Mouse (Mus musculus): ENCODE measurements around the gene Slc22a23.
A peak's percentile ranks its signal among the peaks of the same experiment; 100 is the strongest.

DNA sequence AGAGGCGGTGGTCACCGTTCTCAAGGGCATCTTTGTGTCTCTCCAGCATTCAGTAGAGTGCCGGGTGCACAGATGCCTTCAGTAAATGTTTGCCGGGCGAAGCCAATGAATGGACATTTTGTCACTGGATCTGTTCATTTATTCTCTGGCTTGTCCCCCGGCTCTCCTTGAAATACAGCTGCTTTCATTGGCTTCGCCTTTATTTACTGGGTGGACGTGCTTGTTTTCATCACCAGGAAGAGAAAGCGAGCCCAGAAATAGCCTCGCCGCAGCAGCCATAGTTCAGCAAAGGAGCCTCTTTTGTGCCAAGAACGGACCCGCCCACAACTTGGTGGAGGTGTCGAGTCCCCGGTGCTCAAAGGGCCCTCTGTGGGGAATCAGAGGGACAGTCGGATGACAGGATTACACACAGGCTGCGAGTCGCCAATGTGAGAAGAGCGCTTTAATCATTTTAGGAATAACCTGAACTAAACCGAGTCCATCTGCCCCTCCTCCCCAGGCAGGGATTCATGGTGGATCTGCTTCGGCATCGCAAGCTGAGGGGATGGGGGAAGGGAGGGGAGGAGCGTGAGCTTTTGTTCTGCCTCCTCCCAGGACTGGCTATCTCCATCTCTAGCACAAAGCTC is 196.1 kb downstream of the Slc22a23 start:
- TF ChIP-seq EP300 (IDR thresholded peaks at IDR 0.05; ENCODE audit: low read depth) = no peak
- 0 out of 2 replicates have a peak, but pooled peaks have one; percentile 2 for TF ChIP-seq CTCF (IDR thresholded peaks at IDR 0.05; ENCODE audit: low read depth)
